Mouse (Mus musculus): ENCODE results near the gene Dnali1.

The Dnali1 gene

GRCm38 (mm10) chr4:125065517-125066307, at the start of gene Dnali1:
TSS of gene Dnali1 (minus strand) at chr4:125065703.
- peak; percentile 77 for DNase-seq

DNA sequence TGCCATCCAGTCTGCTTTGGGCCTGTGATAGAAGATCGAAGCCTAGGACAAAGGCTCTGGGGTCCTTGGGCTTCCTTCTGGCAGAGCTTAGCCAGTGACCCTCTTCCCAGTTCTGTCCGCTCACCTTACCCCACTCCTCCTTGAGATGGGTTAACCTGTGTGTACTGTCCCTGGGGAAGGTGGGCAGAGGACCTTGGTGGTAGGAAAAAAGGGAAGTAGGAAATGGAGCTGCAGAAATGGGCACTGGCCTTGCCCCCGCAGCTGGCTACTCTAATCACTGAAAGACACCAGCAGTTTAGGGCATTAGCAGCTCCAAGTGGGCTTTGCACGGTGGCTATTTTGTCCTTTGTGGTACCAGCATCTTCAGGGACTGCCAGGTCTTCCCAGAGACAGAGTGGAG, 49.6 kb upstream of the Dnali1 start:
- DNase-seq, result no peak

DNA sequence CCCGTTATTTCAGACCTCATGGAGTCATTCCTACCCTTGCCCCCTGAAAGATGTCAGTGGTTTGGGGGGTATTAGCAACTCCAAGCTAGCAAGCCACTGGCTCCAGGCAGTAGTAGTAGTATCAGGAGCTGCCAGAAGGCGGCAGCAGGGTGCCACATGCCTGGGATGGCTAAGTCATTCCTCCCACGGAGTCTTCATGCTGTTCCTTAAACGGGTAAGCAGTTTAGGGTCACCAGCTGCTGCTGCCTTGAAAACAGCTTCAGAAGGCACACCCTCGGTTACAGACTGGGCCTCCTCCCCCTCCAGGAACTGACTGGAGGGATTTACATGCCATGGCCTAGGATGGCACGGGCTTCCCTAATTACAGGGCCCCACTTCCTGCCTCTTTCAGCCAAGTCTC, 49.1 kb upstream of the Dnali1 start:
- DNase-seq, result peak; percentile 88

- no peak for DNase-seq
Observed at GRCm38 (mm10) chr4:125105354-125105753, 39.9 kb upstream of the Dnali1 start.

DNA sequence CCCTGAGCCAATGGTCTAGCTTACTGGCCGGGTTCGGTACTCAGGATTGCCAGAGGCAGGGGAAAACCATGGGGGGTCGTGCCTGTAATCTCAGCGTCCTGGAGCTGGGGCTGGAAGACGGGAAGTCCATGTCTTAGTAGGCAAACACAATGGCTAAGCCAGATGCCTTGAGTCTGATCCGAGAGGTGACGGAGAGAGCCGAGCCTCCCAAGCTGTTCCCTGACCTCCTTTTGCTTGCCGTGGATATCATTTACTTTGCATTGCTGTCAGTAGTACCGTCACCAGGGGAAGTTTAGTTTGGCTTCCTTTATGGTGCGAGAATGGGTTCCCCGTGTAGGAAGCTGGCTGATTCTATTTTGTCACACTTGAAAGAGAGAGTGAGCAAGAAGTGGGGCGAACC, 35.8 kb upstream of the Dnali1 start:
- DNase-seq, result no peak

GRCm38 (mm10) chr4:125099458-125099857, 34.0 kb upstream of the Dnali1 start:
- DNase-seq, result peak; percentile 77

GRCm38 (mm10) chr4:125097412-125097811, 31.9 kb upstream of the Dnali1 start:
- no peak for DNase-seq

DNA sequence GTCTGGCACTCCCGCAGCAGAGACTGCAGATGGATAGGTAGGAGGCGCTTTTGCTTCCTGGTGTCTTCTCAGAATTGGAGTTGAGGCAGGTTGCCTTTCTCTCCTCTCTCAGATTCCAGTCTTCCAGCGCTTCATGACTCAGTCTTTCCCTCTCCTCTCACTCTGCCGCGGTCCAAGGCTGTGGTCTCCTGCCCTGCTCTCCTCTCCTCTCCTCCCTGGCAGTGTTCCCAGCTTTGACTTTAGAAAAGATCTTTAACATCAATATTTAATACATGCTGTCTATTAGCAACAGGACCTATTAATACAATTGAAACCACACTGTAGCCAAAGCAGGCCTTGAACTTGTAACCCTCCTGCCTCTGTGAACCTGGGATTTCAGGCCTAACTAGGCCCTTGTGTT, 30.6 kb upstream of the Dnali1 start:
- no peak for DNase-seq

- DNase-seq, result no peak
Observed at GRCm38 (mm10) chr4:125093031-125093430, 27.5 kb upstream of the Dnali1 start.

DNA sequence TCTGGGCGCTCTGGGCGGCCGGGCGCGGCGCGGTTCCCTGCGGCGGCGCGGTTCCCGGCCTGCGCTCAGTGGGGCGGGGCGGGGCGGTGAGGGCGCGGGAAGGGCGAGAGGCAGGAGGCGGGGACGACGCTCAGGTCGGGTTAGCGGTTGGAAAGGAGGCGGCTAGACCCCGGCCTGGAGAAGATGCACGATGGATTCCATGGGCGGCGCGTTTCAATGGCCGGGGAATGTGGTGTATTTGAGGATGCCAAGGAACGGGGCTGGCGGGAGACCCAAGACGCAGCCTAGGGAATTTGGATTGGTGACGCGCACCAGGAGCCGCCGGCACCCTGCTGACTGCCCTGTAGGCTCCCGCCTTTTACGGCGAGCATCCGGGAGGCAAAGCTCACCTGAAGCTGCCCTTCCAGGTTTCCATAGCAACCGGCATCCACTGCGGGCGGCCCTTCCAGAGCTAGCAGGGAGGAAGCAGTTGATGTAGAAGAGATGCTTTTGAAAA, 19.9 kb upstream of the Dnali1 start:
- no peak for DNase-seq

DNA sequence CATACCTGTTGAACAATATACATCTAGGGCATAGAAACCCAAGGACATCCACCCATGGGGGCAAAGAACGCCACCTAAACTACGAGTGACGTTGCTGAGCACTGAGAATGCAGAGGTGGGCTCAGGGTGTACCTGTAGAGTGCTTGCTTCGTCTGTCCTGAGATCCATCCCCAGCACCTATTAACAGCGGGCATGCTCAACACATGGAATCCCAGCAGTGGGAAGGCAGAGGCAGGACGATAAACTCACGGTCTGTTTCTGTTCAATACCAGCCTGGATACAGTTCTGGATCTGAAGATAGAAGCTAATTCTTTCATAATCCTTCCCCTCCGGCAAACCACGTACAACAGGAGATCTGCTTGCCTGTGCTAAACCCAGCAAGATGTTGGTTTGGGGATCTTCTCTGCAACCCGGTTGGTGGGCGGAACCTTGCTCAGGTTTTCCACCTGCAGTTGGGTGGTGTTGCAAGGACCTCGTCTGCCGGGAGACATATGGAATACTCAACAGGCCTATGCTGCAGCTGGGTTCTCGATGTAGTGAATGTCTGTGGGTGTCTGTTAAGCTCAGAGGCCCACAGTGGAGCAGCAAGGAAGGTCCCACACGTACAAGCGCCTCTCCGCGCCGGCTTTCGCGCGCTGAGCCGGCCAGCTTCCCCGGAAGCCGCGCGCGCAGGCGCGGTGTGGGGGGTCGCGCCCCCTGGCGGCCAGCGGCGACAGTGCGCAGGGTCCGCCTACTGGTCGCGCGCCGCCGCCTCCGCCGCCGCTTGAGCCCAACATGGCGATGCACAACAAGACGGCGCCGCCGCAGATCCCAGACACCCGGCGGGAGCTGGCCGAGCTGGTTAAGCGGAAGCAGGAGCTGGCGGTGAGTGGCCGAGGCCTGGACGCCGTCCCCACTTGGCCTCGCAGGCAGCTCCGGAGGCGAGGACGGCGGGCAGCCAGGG, 19.2 kb upstream of the Dnali1 start, which contains the start of gene Meaf6:
Gene Meaf6 (plus strand): TSS at position 732 of the 943 bp plus-strand sequence.
- peak; percentile 95 for DNase-seq

GRCm38 (mm10) chr4:125078698-125079097, 13.2 kb upstream of the Dnali1 start:
- no peak for DNase-seq

GRCm38 (mm10) chr4:125077700-125078099, 12.2 kb upstream of the Dnali1 start:
- no peak for DNase-seq

DNA sequence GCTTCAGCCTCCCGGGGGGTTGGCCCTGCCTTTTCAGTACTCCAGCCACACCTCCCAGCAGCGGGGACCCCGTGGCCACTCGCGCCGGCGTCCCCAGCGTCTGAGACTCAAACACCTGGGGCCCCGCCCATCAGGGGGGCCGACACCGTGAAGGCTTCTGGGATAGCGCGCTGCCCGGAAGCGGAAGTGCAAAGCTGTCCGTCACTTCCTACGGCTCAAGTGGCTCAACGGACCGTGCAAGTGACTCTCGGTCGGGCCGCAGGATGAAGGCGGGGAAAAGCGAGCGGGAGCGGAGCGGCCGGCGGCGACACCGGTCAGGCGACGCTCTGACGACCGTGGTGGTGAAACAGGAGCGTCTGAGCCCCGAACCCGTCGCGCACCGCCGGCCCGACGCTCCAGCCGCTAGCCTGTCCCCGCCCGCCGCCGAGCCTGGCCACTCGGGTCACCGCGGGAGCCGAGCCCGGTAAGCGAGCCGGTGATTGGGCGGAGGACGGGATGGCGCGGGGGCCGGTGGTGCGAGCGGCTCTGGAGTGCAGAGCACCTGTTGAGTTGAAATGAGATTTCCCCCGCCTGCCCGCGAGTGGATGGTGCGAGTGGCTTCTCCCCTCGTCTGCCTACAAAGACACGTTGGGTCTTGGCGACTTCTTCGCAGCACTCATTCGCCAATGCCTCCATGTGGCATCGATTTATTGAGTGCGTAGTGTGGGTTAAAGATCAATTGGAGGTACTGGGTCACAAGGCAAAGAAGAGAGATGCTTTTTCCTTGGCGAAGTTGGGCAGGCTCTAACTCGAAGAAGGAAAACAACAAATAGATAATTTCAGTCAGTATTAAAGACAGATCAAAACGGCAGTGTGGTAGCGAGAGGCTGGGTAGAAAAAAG, 1.2 kb upstream of the Dnali1 start, which contains the start of gene Snip1:
Gene Snip1 (plus strand): TSS at position 183 of the 881 bp plus-strand sequence.
- DNase-seq, result peak; percentile 96

DNA sequence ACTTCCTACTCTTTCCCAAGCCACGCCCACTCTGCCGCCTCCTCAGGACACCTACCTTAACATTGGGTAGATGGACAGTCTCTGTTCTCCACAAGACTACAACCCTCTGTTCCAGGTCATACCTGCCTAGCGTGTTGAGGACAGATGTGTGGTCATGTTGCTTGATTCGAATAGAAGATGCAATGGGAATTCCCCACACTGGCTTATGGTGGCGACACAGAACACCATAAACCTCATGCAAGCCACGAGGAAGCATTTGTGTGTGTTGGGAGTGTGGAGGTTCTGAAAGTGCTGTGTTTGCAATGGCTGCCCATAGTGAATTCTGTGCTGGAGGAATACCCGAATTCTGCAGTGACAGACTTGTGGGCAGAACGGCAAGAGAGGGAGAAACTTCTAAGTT, 1.7 kb downstream of the Dnali1 start:
- DNase-seq, result no peak

- peak; percentile 72 for DNase-seq
Observed at GRCm38 (mm10) chr4:125059025-125059424, 6.5 kb downstream of the Dnali1 start.

GRCm38 (mm10) chr4:125058033-125058432, 7.5 kb downstream of the Dnali1 start:
- no peak for DNase-seq

DNA sequence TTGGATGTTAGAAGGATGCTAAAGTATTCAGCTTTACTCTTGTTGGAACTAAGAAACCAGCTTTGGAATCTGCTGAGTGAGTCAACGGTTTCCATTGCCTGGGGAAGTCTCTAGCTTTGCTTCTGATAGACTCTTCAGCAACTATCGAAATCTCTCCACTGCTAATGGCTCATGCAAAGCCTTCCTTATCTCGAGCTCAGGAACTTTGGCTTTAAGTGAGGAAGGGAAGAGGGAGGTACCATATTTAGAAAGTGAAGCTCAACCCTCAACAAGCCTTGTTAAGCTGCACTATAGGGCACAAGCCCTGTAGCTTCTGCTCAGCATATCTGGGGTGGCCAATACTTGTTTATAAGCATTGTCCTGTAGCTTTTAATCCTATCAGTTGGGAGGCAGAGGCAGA, 8.2 kb downstream of the Dnali1 start:
- no peak for DNase-seq

DNA sequence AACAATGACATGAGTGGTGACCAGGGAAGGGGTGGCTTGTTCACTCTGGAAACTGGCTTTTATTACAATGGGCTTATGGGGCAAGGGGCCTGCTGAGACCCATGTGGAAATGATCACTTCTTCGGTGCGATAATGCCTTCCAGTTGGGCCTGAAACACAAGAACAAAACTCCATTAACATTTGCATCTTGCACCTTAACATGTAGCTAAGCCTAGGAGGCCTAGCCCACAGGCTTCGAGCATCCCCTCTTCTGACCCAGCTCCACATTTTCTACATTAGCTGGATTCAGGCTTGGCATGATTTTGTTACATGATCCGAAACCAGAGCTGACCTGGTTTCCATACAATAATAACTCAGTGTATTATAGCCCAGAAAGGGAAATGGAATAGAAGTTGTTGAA, 9.0 kb downstream of the Dnali1 start:
- DNase-seq, result no peak

DNA sequence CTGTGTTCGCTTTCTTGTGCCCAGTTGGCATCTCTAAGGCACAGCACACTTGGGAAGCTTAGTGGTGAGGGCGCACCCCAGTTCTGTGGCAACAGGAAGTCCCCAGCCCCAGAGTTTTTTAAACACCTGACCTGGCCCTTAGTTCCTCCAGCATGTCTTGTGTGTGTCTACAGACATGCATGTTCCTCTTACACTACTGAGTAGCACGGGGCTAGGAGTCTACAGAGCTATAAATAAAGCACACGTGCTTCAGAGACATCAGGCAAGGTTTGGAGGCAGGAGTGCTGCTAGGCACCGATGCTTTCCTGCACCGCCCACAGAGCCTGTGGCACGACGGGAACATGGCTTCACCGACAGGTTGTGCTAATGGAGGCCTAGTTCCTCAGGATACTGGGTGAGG, 10.1 kb downstream of the Dnali1 start:
- no peak for DNase-seq

GRCm38 (mm10) chr4:125044454-125044853, 21.0 kb downstream of the Dnali1 start:
- DNase-seq, result no peak

DNA sequence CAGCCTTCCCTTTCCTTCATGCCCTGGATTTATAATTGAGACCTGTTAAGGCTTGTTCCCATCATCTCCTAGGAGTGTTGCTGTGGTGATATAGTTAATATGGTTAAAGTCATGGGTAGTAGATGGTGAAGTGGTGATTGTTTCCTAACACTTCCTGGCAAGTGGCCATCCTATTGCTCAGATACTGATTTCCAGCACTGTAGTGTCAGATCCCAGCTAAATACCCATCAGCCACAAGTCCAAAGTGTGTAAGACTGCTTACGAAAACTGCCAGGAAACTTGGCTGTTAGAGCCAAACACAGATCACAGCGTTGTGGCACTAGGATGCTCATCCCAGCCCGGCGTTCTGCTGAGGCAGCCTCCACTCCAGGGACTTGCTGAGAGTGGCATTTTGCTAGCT, 31.2 kb downstream of the Dnali1 start:
- no peak for DNase-seq
